Mouse (Mus musculus) liver, embryonic 14.5 days (tissue): ENCODE data around the gene Lkaaear1.

Experiments
- CTCF ChIP-seq: IDR thresholded peaks from 2 replicates; pipeline ENCODE4 v1.5.1; 2016; ENCODE audit warnings: antibody characterized with exemption, low read depth, control low read depth
- EP300 ChIP-seq: IDR thresholded peaks from 2 replicates; pipeline ENCODE4 v1.6.1; 2016; ENCODE audit warnings: antibody characterized with exemption, low read depth

DNA sequence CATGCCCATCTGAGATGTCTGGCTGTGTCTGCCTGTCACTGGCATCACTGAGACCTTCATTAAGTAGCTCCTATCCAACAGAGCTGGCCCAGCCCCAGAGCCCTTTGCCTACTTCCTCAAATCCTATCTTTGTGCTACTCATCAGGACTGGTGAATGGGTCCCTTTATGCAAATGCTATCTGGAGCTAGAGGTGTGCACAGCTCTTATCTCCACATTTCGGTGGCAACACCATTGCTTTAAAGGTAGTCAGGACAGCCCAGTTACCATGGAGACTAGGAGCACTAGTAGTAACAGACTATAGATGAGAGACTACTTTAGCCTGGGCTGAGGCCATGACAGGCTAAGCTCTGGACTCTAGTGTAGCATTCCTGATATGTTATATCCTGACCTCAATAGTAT lies 13.5 kb downstream of the Lkaaear1 start:
- TF ChIP-seq EP300 = no peak
- TF ChIP-seq CTCF = no peak
